Mouse (Mus musculus): ENCODE data around the gene Gm10272.
A peak's percentile ranks its signal among the peaks of the same experiment; 100 is the strongest.
"Not testable (repeated sequence)": the region's sequence is repeated elsewhere in the genome, so short reads cannot be mapped to it uniquely, and the experiment has no call there.

Gm10272 gene

DNA sequence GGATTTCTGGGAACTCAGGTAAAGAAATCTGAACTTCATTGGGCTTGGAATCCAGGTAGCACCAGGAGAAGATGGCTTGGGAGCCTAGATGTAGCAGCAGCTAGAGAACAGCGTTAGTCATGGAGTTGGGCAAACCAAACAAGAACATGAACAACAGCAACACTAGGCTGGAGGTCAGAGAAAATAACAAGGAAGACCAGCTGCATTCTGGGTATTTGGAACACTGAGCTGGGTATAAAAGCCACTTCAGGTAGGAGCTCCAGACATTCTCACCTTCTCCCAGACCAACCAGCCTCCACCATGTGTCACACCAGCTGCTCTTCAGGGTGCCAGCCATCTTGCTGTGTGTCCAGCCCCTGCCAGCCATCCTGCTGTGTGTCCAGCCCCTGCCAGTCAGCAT lies at the start of gene Gm10272:
Gene Gm10272, plus strand, starts transcription at position 301 of the 400 bp plus-strand sequence.
- no peak for DNase-seq

DNA sequence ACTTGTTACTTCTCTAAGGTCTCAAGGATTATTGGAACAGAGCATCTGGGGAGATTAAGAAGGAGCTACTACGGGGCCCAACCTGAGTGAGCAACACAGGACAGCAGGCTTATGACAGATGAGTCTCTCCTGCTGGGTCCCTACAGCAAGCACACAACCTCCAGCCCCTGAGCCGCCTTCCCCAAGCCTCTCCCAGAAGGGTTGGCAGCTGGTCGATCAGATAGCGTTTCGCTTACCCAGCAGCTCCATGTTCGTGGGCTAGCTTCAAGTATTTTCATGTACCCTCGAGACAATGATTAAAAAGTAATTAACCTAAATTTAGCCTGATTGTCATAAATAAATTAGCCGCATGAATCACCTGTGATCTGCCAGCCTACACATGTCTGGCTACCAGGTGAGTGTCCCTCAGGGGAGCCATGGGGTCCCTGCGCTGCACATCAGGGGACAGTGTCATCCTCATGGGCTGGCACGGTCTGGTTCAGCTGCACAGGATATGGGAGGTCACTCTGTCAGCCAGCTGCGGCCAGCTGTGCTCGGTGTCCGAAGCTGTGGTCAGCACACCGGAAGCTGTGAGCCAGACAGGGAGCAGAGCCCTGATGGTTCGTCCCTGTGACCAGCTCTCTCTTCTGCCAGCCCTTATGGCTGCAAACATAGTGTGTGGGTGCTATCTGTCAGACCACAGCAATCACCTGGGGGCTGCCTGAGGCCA lies 48.0 kb upstream of the Gm10272 start:
- peak; percentile 84 for DNase-seq

DNA sequence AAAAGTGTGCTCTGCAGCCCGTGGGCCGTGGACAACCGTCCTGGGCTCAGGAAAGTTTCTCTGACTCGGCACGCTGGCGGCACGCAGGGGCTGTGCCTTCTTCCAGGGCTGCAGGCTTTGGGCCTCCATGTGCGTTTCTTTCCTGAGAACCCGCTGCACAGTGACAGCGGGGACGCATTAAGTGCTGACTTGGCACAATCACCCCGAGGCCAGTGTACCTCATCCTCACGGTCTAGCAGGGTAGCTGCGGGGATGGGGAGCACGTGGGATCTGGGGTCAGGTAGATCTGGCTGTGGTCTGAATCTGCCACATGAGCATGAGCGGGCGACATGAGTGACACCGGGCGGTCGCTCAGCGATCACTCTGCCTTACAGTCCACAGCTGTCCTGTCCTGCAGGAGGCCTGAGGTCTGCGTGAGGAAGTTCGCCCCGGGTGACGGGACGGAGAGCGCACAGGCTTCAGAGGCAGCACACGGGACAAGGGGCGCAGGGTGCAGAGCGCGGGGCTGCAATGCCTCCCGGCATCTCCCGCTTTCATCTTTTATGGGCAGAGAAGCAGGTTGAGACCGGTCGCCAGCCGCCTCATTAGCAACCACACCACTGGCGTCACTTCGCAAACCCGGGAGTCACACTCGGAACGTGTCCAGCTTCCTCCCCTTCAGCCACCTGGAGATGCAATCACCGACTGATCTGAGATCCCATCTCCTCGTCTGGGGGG lies 42.3 kb upstream of the Gm10272 start:
- DNase-seq = no peak

DNA sequence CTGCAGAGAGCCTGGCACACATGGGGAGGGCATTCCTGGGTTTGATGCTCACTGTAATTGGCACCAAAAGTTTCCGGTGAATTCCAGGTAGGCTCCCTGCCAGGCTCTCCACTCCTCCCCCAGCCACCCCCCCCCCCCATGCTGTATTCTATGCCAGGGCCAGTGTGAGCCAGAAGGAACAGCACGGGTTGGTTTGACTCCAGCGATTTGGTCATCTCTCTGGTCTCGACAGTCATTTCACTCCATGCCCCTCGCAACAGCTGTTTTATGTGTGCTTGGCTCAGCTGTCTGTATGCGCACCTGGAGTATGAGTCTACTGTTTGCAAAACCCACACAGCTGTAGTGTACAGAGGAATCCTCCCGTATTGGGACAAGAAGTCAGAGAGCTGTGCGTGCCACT lies 40.1 kb upstream of the Gm10272 start:
- no peak for DNase-seq

DNA sequence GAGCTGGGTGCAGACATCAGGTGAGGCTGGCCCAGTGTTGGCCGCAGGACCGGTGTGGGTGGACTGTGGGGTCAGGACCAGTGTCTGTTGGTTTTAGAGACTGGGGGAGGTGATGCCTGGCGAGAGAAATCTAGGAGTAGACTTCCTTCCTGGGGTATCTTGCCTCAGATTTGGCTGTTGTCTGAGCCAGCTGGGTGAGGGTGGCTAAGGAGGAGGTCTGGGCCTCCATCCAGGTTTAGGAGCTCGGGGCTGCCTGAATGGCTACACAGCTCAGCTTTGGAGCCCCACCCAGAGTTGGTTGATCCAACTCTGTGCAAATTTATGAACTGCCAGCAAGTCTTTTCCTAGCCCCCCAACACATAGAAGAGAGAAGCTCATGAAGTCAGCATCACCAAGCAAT lies 39.0 kb upstream of the Gm10272 start:
- DNase-seq = no peak

DNA sequence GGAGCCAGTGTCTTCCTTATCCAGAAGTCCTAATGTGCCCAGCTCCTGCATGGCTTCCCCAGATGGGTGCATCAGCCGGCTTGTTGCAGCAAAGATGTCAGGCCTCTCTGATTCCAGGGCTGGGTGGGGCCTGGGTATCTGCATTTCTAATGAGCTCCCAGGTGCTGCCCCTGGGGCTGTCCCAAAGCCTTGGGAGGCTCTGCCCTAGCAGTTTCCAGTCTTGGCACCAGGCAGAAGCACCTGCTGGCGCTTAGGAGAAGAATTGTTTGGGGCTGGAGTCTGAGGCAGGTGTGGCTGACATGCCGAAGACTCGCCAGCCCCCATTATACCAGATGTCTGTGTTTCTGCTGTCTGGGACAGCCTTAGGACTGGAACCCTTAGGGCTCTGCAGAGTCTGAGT lies 35.7 kb upstream of the Gm10272 start:
- DNase-seq = no peak

DNA sequence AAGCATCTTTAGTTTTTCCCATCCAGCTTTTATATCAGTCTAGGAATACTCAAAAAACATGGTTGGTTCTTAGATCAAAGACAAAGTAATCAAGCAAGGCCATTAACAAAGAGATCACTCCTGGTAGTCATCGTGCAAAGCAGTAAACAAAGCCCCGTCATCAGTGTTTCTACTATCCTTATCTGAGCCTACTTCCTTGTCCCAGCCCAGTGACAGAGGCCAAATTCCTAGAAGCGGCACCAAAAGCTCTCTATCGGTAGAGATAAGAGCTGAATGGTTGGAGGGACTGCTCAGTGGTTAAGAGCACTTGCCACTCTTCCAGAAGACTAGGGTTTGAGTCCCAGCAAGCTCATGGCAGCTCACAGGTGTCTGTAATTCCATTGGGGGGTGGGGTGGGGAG lies 34.9 kb upstream of the Gm10272 start:
- no peak for DNase-seq

DNA sequence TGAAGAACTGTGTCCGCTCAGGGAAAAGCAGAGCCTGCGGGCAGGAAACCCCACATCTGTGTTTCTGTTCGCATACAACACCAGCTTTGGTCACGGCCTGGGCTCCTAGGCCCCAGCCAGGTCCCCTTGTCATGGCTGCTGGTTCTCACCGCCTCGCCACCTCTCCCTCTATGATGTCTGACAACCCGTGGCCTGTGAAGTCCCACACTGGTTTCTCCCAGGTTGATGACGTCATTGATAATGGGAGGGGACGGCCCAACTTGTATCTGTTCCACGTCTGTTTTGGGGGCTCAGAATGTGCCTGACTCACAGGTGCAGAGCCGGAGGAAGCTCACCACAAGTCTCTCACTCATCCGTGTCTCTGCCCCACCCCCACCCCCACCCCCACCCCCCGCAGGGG lies 32.7 kb upstream of the Gm10272 start:
- DNase-seq = no peak

DNA sequence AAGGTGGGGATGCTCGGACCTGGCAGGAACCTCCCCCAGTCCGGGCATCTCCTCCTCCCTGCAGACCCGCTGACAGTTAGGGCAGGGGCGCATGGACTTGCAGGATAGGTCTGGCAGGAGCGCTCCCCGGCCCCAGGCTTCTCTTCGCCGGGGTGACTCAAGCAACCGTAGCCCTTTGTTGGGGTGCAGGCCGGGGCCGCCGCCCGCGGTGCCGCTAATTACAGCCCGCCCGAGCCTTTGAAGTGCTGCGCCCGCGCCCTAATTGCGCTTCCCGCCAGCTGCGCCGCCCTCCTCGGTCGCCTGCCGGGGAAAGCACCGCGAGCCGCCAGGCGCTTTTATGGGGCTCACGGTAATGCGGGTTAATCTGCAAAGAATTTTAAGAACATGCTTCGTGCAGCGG lies 28.9 kb upstream of the Gm10272 start:
- DNase-seq = no peak

DNA sequence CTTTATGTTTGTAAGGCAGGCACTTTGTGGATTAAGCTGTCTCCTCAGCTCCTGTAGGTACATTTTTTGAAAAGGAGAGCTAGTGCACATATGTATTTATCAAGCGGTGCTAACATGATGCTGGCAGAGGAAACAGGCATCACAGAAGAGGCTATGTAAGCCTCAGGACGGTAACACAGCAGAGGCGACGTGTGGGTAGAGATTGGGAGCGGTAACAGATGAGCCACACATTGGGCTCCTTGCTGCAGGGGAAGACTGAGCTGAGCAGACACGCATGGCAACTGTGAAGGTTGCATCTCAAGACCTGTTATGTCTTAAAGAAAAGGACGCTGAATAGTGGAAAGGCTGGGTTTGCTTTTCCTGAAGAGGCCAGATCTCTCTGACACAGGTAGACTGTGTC lies 23.4 kb upstream of the Gm10272 start:
- DNase-seq = no peak

DNA sequence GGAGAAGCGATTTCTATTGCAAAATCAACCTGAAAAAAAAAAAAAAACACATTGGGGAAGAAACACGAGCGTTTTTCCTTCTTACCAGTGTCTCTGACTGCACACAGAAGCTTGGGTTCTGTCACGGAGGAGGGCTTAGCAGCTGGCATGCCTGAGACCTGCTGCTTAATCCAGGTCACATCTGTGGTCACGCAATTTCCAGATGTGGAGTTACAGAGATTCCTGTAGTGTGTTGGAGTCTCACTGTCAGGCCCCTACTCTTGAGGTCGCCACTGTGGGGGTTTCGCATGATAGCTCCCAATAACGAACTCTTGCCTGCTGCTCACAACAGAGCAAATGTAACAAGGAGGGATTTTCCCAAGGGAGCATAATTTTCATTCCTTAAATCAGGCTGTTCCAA lies 22.2 kb upstream of the Gm10272 start:
- no peak for DNase-seq

DNA sequence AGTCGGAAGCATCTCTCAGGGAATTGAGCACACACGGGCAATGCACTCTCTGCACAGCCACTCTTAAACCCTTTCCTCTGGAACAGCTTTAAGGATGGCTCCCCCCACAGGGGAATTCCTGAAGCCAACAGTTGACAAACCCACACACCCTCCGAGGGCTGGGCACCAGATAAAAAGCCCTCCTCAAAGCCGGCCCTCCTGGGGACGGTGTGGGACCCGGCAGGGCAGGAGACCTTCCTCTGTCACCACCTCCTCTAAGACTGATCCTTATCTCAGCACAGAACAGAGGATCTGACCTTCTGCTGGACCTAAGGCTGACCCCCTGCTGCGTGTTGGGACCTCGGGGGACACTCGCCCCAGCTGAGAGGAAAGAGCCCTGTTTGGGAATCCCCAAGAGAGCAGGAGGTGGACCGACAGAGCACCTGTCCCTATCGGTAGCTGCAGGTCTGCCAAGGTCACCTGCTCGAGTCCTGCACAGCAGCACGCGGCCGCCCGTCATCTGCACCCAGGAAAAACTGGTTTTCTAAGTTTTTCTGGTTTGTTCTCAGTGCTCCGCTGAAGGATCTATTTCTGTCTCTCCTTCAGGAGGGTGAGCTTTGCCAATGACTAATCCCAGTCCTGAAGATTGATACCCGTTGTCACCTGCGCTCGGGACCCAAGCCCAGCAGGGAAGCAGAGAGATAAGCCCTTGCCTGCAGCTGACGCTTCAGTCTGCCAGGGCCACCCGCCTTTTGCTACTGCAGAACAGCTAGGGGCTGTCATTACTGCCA lies 20.3 kb upstream of the Gm10272 start, which contains the start of gene Tspear:
Gene Tspear, plus strand, starts transcription at position 675 of the 770 bp plus-strand sequence.
- no peak for DNase-seq

DNA sequence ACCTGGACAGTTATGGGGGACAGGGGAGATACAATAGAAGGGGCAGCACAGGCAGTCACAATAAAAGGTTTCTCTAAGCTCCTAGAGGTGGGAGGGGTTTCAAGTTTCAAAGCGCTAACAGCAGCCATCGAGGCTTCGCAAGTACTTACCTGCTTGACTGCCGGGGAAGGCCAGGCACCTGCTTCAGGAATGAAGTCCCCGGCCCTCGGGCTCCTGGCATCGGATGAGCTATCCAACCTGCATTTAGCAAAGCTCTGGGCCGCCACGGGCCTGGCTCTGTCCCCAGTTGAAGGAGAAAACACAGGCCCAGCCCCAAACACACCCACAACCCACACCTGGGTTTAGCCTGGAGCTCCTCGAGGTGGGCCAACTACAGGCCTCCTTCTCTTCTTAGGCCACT lies 19.4 kb upstream of the Gm10272 start:
- DNase-seq = no peak

DNA sequence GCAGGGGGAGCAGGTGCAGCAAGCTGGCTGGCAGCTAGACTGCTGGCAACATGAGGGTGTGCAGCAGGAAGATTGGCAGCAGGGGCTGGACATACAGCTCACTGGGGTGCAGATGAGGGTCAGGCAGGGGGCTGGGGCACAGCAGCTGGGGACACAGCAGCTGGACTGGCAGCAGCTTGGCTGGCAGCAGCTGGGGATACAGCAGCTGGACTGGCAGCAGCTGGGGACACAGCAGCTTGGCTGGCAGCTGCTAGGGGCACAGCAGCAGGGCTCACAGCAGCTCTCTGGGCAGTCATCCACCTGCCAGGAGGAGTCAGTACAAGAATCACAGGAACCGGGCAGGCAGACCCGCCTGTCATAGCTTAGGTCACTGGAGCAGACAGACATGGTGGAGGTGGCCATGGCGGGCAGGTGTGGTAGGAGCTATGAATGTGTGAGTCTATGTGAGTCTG lies 16.0 kb upstream of the Gm10272 start, which contains the start of gene Gm19402:
Gene Gm19402, minus strand, starts transcription at position 402 of the 452 bp plus-strand sequence.
- not testable (repeated sequence) for DNase-seq

DNA sequence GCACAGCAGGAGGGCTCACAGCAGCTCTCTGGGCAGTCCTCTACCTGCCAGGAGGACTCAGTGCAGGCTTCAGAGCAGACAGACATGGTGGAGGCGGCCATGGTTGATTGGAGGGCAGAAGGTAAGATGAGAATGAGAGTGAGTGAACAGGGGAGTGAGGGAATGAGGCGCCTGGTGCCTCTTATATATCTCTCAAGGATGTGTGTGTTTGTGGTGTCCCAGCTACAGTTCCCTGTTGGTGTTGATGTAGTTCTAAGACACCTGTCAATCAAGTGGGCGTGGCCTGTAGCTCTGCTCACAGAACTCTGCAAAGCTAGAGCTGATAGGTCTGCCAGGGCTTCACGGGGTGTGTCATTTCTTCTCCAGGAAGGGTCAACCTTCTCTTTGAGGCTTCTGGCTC lies 9.3 kb upstream of the Gm10272 start, which contains the start of gene Gm9508:
Gene Gm9508, minus strand, starts transcription at position 101 of the 400 bp plus-strand sequence.
- DNase-seq = no peak

DNA sequence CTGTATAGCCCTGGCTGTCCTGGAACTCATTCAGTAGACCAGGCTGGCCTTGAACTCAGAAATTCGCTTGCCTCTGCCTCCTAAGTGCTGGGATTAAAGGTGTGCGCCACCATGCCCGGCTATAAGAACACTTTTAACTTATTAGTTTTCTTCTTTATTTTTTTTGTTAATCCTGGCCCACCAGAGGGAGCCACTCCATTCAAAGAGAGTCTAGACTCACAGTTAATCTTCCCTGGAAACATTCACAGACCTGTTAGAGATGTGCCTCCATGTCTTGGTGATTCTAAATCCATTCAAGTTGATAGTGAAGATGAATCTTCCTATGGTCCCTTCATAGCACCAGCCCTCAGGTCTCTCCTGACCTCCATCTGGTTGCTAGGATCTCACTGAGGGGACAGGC lies 3.4 kb downstream of the Gm10272 start:
- no peak for DNase-seq

DNA sequence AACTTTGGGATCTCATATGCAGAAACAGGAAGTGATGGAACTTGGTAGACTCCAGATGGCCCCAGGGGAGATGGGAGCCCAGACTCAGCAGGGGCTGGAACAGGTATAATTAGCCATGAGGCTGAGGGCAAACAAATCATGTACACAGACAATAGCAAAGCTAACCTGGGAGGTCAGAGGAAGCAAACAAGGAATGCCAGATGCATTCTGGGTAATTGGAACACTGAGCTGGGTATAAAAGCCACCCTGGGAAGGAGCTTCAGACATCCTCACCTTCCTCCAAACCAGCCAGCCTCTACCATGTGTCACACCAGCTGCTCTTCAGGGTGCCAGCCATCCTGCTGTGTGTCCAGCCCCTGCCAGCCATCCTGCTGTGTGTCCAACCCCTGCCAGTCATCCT lies 4.7 kb downstream of the Gm10272 start, which contains the start of gene Gm10024:
Gene Gm10024, plus strand, starts transcription at position 301 of the 400 bp plus-strand sequence.
- DNase-seq = not testable (repeated sequence)

DNA sequence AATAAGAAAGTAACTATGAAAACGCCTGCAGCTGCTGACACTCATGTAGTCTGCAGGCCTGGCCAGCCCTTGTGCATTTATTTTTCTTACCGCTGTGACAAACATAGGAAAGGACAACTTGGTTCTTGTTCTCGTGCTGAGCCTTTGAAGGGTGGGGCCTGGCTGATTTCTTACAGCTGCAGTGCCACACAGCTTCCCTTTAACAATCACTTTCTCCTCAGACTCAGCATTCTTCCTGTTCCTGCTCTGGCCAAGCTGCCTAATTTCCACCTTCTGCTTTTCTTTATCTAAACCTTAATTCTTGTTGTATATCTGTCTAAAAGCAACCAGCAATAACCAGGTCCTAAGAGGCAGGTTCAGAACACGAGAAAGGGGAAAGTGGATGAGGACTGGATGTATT lies 7.3 kb downstream of the Gm10272 start:
- DNase-seq = no peak

DNA sequence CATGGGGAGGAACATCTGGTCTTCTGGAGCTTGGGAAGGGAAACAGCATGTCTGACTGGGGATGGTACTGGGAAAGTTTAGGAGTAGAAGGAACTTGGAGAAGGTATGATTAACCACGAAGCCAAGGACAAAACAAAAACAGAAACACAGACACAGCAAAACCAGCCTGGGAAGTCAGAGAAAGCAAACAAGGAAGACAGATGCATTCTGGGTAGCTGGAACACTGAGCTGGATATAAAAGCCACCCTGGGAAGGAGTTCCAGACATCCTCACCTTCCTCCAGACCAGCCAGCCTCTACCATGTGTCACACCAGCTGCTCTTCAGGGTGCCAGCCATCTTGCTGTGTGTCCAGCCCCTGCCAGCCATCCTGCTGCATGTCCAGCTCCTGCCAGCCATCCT lies 9.1 kb downstream of the Gm10272 start, which contains the start of gene Gm10142:
Gene Gm10142, plus strand, starts transcription at position 301 of the 400 bp plus-strand sequence.
- DNase-seq = no peak

DNA sequence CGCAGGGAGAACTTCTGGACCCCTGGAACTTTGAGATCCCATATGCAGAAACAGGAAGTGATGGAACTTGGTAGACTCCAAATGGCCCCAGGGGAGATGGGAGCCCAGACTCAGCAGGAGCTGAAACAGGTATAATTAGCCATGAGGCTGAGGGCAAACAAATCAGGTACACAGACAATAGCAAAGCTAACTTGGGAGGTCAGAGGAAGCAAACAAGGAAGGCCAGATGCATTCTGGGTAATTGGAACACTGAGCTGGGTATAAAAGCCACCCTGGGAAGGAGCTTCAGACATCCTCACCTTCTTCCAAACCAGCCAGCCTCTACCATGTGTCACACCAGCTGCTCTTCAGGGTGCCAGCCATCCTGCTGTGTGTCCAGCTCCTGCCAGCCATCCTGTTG lies 13.9 kb downstream of the Gm10272 start, which contains the start of gene Krtap12-1:
Gene Krtap12-1, plus strand, starts transcription at position 301 of the 400 bp plus-strand sequence.
- DNase-seq = not testable (repeated sequence)

DNA sequence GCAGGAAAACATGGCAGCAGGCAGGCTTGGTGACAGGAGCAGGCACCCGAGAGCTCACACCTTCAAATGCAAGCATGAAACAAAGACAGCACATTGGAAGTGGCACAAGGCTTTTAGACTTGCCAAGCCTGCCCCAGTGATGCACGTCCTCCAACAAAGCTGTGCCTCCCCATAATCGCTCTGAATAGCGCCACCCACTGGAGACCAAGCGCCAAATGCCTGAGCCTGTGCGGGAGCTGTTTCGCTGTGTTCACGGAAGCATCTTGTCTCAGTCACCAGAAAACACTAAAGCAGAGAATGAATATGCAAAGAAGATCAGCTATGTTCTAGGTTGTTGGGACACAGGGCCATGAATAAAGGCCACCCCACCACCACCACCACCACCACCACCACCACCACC lies 18.4 kb downstream of the Gm10272 start:
- DNase-seq = no peak

DNA sequence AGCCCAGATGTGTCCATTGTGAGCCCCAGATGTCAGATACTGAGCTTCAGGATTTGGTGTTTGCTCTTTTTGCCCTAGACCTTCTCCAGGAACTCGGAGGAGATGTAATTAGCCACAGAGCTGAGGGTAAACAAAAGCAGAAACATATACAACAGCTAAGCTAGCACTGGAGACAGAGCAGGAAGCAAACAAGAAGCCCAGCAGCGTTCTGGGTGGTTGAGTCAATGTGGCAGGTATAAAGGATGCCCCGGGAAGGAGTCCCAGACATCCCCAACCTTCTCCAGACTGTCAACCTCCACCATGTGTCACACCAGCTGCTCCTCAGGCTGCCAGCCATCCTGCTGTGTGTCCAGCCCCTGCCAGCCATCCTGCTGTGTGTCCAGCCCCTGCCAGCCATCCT lies 19.8 kb downstream of the Gm10272 start, which contains the start of gene Gm10100:
Gene Gm10100, plus strand, starts transcription at position 301 of the 400 bp plus-strand sequence.
- no peak for DNase-seq

DNA sequence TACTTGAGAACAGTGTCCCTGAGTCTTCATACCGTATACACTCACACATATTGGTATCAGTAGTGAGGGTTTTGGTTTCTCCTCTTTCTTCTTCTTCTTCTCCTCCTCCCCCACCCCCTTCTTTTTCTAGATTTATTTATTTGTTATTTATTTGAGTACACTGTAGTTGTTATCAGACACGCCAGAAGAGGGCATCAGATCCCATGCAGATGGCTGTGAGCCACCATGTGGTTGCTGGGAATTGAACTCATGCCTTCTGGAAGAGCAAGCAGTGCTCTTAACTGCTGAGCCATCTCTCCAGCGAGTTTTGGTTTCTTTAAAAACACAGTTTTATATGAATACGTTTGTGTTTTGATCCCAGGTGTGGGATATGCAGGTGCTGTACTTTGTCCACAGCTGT lies 21.9 kb downstream of the Gm10272 start:
- no peak for DNase-seq
